Mouse (Mus musculus): Measurements from ENCODE around the gene Sec24b. TPM values are rescaled to one million over a fixed set of nuclear protein-coding genes. Genes with fewer than 3 reads are reported as not detected.

The Sec24b gene
- polyA plus RNA-seq, 1 experiment from 2014 or later, result 42.1 TPM

DNA sequence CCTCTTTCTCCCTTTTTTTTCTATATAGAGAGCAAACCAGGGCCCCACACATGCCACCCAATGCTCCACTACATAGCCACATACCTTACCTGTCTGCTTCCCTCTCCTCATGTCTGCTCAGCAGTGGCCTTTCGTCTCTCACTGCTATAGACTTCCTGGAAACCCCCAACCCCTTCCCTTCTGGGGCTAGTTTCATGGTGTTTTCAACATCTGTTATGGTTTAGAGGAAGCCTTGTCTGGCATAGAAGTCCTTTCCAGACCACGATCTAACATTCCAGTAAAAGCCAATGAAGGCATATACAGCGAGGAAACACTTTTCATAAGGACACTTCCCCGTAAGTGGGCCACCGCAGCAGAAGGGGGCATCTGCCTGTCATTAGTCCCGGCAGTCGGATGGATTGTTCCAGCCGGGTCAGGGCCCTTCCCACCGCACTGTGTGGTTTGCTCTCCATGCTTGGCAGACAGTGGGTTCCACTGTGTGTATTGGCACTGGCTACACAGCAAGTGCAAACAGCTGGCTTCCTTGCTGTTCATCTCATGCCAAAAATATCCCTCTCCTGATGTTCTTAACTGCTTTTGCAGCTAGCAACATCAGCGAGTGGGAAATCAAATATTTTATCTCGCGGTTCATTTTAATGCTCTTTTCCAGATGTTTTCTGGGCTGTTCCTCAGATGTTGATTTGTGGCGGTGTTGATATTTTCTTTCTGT lies 25.2 kb upstream of the Sec24b start:
- Histone ChIP-seq H3K9me3 (ENCODE audit: control insufficient read depth, low read length) (no peaks in the 10 kb centered on the region), H3K4me2 (ENCODE audit: low read length) (no peak overlapping the region), H3K9ac (ENCODE audit: low read length) (no peak overlapping the region), H3K4me3 (ENCODE audit: low read depth, low read length) (no peak overlapping the region), H3K4me1 (replicated peaks; ENCODE audit: control insufficient read depth, insufficient read depth, low read length) (no peaks in the 10 kb centered on the region), H3K27me3 (replicated peaks; ENCODE audit: control insufficient read depth, insufficient read depth, low read length) (no peaks in the 10 kb centered on the region), H3K36me3 (ENCODE audit: control insufficient read depth, insufficient read depth, low read length) (no peaks in the 10 kb centered on the region), H3K27ac (ENCODE audit: low read depth) (no peak overlapping the region)
- ATAC-seq (replicated peaks; ENCODE audit: low FRiP score, low TSS enrichment, low read depth) (no peak), DNase-seq (ENCODE audit: low spot score) (no peak)
- WGBS, result 79% methylated on average over 13 of the region's 13 CpGs

DNA sequence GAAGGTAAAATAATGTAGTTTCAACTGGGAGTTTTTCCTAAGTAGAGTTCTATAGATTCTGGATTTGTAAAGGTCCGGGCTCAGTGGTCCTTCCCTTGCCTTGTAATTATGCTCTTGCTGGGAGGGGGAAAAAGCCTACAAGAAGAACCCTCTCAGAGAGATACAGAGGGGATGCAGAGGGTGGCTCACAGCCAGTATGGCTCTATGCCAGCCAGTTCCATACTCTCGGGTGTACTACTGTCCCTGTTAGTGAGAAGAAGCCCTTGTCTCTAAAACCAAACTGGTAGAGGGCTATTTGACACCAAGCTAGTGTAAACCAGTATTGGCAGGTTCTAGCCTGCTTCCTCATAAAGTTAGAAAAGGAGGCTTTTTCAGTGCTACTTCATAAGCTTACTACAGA lies 22.0 kb upstream of the Sec24b start:
- no peak overlapping the region for H3K9ac ChIP-seq (ENCODE audit: low read length)
- H3K4me2 ChIP-seq (ENCODE audit: low read length), result no peak overlapping the region
- no peaks in the 10 kb centered on the region for H3K27me3 ChIP-seq (replicated peaks; ENCODE audit: control insufficient read depth, insufficient read depth, low read length)
- DNase-seq (ENCODE audit: low spot score) (no peak), ATAC-seq (replicated peaks; ENCODE audit: low FRiP score, low TSS enrichment, low read depth) (no peak)
- no peak overlapping the region for H3K27ac ChIP-seq (ENCODE audit: low read depth)
- WGBS, result 63% methylated on average over 2 of the region's 2 CpGs
- no peak overlapping the region for H3K4me3 ChIP-seq (ENCODE audit: low read depth, low read length)
- H3K36me3 ChIP-seq (ENCODE audit: control insufficient read depth, insufficient read depth, low read length), result no peaks in the 10 kb centered on the region
- no peaks in the 10 kb centered on the region for H3K4me1 ChIP-seq (replicated peaks; ENCODE audit: control insufficient read depth, insufficient read depth, low read length)
- no peaks in the 10 kb centered on the region for H3K9me3 ChIP-seq (ENCODE audit: control insufficient read depth, low read length)

DNA sequence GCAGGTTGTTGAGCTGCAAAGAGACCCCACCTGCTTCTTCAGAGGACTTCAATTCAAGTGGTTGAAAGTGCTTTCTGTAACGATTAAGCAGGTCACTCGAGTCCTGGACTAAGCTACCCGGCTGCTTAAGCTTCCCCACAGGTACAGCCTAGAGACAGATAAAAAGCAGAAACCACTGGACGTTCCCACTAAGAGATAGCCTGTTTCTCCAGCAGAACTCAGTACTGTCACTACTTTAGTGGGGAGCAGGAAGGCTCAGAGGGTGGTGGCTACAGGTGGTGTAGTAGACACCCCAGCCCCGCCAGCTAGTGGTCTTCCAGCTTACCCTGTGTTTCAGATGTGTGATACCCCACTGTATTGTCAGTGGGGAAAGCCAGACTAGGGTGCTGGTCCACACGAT lies 19.3 kb upstream of the Sec24b start:
- no peaks in the 10 kb centered on the region for H3K36me3 ChIP-seq (ENCODE audit: control insufficient read depth, insufficient read depth, low read length)
- H3K9me3 ChIP-seq (ENCODE audit: control insufficient read depth, low read length), result no peaks in the 10 kb centered on the region
- H3K9ac ChIP-seq (ENCODE audit: low read length), result no peak overlapping the region
- DNase-seq (ENCODE audit: low spot score) (no peak), ATAC-seq (replicated peaks; ENCODE audit: low FRiP score, low TSS enrichment, low read depth) (no peak)
- H3K4me3 ChIP-seq (ENCODE audit: low read depth, low read length), result no peak overlapping the region
- H3K27ac ChIP-seq (ENCODE audit: low read depth), result no peak overlapping the region
- WGBS, result 77% methylated on average over 6 of the region's 6 CpGs
- H3K27me3 ChIP-seq (replicated peaks; ENCODE audit: control insufficient read depth, insufficient read depth, low read length), result no peaks in the 10 kb centered on the region
- no peaks in the 10 kb centered on the region for H3K4me1 ChIP-seq (replicated peaks; ENCODE audit: control insufficient read depth, insufficient read depth, low read length)
- H3K4me2 ChIP-seq (ENCODE audit: low read length), result no peak overlapping the region

DNA sequence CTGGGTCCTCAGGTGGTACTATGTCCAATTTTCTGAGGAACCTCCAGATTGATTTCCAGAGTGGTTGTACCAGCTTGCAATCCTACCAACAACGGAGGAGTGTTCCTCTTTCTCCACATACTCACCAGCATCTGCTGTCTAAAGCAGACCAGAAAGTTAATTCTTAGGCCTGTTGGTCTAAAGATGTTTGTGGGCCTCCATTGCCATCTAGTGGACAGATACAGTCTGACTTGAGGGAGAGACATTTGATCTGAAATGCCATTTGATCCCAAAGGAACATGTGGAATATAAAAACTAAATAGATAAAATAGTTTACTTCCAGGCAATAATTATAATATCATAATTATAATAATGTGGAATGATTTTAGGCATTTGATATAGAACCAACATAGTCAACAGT lies 18.4 kb upstream of the Sec24b start:
- WGBS, result 14% methylated on average over 1 of the region's 1 CpGs
- no peak overlapping the region for H3K9ac ChIP-seq (ENCODE audit: low read length)

DNA sequence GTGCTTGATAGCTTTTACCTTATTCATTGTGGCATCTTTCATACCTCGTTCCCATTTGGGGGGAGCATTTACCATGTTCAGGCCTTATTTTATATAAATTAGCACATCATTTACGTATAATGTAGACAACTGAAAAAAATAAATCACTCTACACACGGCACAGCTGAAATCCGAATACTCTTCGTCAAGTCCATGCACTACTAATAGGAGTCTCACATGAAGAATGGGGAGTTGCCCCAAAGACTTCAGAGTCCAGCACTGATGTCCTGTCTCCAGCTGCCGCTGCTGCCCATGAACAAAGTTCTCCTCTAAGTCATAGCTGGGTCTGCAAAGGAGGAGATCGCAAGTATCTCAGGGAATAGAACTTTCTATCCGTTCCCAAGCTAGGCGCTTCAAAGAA lies 15.9 kb upstream of the Sec24b start:
- Histone ChIP-seq H3K9me3 (ENCODE audit: control insufficient read depth, low read length) (no peaks in the 10 kb centered on the region), H3K4me1 (replicated peaks; ENCODE audit: control insufficient read depth, insufficient read depth, low read length) (no peaks in the 10 kb centered on the region), H3K4me3 (ENCODE audit: low read depth, low read length) (no peak overlapping the region), H3K9ac (ENCODE audit: low read length) (no peak overlapping the region), H3K36me3 (ENCODE audit: control insufficient read depth, insufficient read depth, low read length) (no peaks in the 10 kb centered on the region), H3K27ac (ENCODE audit: low read depth) (no peak overlapping the region), H3K27me3 (replicated peaks; ENCODE audit: control insufficient read depth, insufficient read depth, low read length) (no peaks in the 10 kb centered on the region), H3K4me2 (ENCODE audit: low read length) (no peak overlapping the region)
- no peak for ATAC-seq (replicated peaks; ENCODE audit: low FRiP score, low TSS enrichment, low read depth)
- WGBS, result 89% methylated on average over 9 of the region's 9 CpGs
- DNase-seq (ENCODE audit: low spot score), result no peak

More for the DNA sequence above, 18.4 kb upstream of the Sec24b start:
- Histone ChIP-seq H3K4me1 (replicated peaks; ENCODE audit: control insufficient read depth, insufficient read depth, low read length) (no peaks in the 10 kb centered on the region), H3K27me3 (replicated peaks; ENCODE audit: control insufficient read depth, insufficient read depth, low read length) (no peaks in the 10 kb centered on the region), H3K9me3 (ENCODE audit: control insufficient read depth, low read length) (no peaks in the 10 kb centered on the region), H3K36me3 (ENCODE audit: control insufficient read depth, insufficient read depth, low read length) (no peaks in the 10 kb centered on the region), H3K4me2 (ENCODE audit: low read length) (no peak overlapping the region), H3K27ac (ENCODE audit: low read depth) (no peak overlapping the region), H3K4me3 (ENCODE audit: low read depth, low read length) (no peak overlapping the region)
- no peak for ATAC-seq (replicated peaks; ENCODE audit: low FRiP score, low TSS enrichment, low read depth)
- peak; percentile 68 for DNase-seq (ENCODE audit: low spot score)

DNA sequence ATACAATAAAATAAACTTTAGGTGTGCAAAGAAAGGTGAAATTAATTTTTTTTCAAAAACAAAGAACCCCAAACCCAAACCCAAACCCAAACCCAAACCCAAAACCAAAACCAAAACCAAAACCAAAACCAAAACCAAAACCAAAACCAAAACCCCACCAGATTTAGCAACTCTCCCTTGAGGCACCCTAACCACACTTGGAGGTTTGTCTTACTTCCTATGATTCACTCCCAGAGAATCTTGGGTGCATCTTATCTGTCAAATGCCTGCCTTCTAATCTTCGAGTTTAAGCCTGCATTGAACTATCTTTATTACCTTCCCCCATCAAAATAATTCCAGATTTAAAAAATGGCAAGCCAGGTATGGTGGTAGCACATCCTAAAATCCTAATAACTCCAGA lies 14.4 kb upstream of the Sec24b start:
- Histone ChIP-seq H3K9me3 (ENCODE audit: control insufficient read depth, low read length) (no peaks in the 10 kb centered on the region), H3K4me2 (ENCODE audit: low read length) (no peak overlapping the region), H3K27ac (ENCODE audit: low read depth) (no peak overlapping the region), H3K4me3 (ENCODE audit: low read depth, low read length) (no peak overlapping the region), H3K4me1 (replicated peaks; ENCODE audit: control insufficient read depth, insufficient read depth, low read length) (no peaks in the 10 kb centered on the region), H3K36me3 (ENCODE audit: control insufficient read depth, insufficient read depth, low read length) (no peaks in the 10 kb centered on the region), H3K27me3 (replicated peaks; ENCODE audit: control insufficient read depth, insufficient read depth, low read length) (no peaks in the 10 kb centered on the region), H3K9ac (ENCODE audit: low read length) (no peak overlapping the region)
- 70% methylated on average over 1 of the region's 1 CpGs for WGBS
- no peak for ATAC-seq (replicated peaks; ENCODE audit: low FRiP score, low TSS enrichment, low read depth)
- no peak for DNase-seq (ENCODE audit: low spot score)

DNA sequence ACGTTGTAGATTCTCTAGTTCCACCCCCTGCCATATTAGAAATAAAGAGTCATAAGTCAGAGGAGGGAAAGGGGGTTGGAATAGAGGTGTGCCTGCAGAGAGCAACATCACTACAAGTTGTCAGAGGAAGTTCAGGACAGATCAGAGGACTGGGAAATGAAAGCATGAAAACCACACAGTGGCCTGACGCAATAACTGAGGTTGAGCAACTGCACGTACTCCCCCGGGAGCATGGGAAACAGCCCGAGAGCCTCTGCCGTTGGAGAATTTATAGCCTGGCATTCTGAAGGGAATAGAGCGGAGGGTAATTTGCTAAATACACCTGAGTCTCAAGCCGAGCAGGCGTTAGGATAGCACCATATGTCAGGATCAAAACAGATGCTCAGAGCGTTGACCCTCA lies 11.7 kb upstream of the Sec24b start:
- H3K4me2 ChIP-seq (ENCODE audit: low read length), result no peak overlapping the region
- H3K4me3 ChIP-seq (ENCODE audit: low read depth, low read length), result no peak overlapping the region
- no peaks in the 10 kb centered on the region for H3K27me3 ChIP-seq (replicated peaks; ENCODE audit: control insufficient read depth, insufficient read depth, low read length)
- no peak overlapping the region for H3K9ac ChIP-seq (ENCODE audit: low read length)
- WGBS, result 39% methylated on average over 10 of the region's 10 CpGs
- no peaks in the 10 kb centered on the region for H3K4me1 ChIP-seq (replicated peaks; ENCODE audit: control insufficient read depth, insufficient read depth, low read length)
- H3K36me3 ChIP-seq (ENCODE audit: control insufficient read depth, insufficient read depth, low read length), result no peaks in the 10 kb centered on the region
- H3K9me3 ChIP-seq (ENCODE audit: control insufficient read depth, low read length), result no peaks in the 10 kb centered on the region
- H3K27ac ChIP-seq (ENCODE audit: low read depth), result no peak overlapping the region
- ATAC-seq (replicated peaks; ENCODE audit: low FRiP score, low TSS enrichment, low read depth) (no peak), DNase-seq (ENCODE audit: low spot score) (no peak)

DNA sequence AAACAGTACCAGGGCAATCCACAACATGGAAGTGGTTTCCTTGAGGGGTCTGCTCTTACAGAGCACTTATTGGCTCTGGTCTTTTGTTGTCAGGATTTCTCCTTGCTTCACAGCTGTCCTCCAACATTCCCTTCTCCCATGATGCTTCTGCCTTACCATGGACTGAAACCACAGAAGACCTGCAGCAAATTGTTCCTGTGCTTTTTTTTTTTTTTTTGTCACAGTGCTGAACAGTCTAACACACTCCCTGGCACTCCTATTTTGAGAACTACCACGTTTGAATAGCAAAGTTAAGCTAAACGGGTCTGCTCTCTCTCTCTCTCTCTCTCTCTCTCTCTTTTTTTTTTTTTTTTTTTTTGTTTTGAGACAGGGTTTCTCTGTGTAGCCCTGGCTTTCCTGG lies 10.6 kb upstream of the Sec24b start:
- ATAC-seq (replicated peaks; ENCODE audit: low FRiP score, low TSS enrichment, low read depth), result no peak
- H3K4me3 ChIP-seq (ENCODE audit: low read depth, low read length), result no peak overlapping the region

DNA sequence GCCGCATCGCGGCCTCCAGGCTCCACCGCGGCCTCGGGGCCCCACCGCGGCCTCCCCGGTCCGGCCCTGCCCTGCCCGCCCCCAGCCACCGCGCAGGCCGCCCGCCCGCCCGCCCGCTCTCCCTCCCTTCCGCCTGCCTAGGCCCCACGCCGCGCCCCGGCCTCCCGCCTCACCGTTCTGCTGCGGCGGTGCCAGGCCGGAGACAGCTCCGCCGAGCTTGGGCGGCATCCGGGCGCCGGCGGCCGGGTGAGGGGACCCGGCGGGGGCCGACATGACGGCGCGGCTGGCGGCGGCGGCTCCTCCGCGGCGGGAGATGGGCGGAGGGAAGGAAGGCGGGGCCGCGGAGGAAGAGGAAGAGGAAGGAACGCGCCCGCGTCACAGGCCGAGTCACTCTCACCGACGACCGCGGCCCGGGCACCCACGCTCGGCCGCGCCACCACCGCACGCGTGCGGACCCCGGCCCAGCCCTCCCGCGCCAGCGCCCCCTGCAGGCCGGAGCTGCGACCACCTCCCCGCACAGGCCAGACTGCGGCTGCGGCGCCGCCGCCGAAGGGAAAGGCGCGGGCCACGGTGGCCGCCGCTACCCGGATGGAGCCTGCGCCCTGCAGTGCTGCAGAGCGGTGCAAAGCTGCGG lies 840 bp downstream of the Sec24b start:
- DNase-seq (ENCODE audit: low spot score), result peak; percentile 92
- peak overlapping the region; percentile 88 for H3K4me2 ChIP-seq (ENCODE audit: low read length)
- WGBS, result 0% methylated on average over 44 of the region's 92 CpGs

More for the DNA sequence above, 10.6 kb upstream of the Sec24b start:
- WGBS, result 81% methylated on average over 2 of the region's 2 CpGs
- no peaks in the 10 kb centered on the region for H3K9me3 ChIP-seq (ENCODE audit: control insufficient read depth, low read length)
- no peak overlapping the region for H3K27ac ChIP-seq (ENCODE audit: low read depth)
- H3K4me1 ChIP-seq (replicated peaks; ENCODE audit: control insufficient read depth, insufficient read depth, low read length), result no peaks in the 10 kb centered on the region
- no peaks in the 10 kb centered on the region for H3K36me3 ChIP-seq (ENCODE audit: control insufficient read depth, insufficient read depth, low read length)
- no peak overlapping the region for H3K9ac ChIP-seq (ENCODE audit: low read length)
- no peaks in the 10 kb centered on the region for H3K27me3 ChIP-seq (replicated peaks; ENCODE audit: control insufficient read depth, insufficient read depth, low read length)
- DNase-seq (ENCODE audit: low spot score), result no peak
- H3K4me2 ChIP-seq (ENCODE audit: low read length), result no peak overlapping the region

More for the DNA sequence above, 840 bp downstream of the Sec24b start:
- Histone ChIP-seq H3K4me1 (replicated peaks; ENCODE audit: control insufficient read depth, insufficient read depth, low read length) (peaks cover 25% of the 10 kb centered on the region), H3K27ac (ENCODE audit: low read depth) (peak overlapping the region; percentile 98), H3K4me3 (ENCODE audit: low read depth, low read length) (peak overlapping the region; percentile 80), H3K27me3 (replicated peaks; ENCODE audit: control insufficient read depth, insufficient read depth, low read length) (no peaks in the 10 kb centered on the region), H3K9me3 (ENCODE audit: control insufficient read depth, low read length) (no peaks in the 10 kb centered on the region), H3K9ac (ENCODE audit: low read length) (peak overlapping the region; percentile 92), H3K36me3 (ENCODE audit: control insufficient read depth, insufficient read depth, low read length) (no peaks in the 10 kb centered on the region)
- peak; percentile 95 for ATAC-seq (replicated peaks; ENCODE audit: low FRiP score, low TSS enrichment, low read depth)

Data from intestine, embryonic 14.5 days (tissue).